Mouse (Mus musculus) testis, adult 10 weeks (tissue): Measurements from ENCODE around the gene Exosc7. TPM values are rescaled to one million over a fixed set of nuclear protein-coding genes. Genes with fewer than 3 reads are reported as not detected.

Source experiments
- polyA plus RNA-seq: library from polyadenylated mRNA; stranded (reverse); fragments of 350-450 nt; fragmentation: Illumina TruSeq; extraction: RNeasy Lipid Tissue Mini Kit (QIAGEN cat#74804); gene quantifications from one replicate; pipeline ENCODE4 v1.2.3, GENCODE M21; 2014; ENCODE audit warnings: low read depth, low replicate concordance

The Exosc7 gene
- polyA plus RNA-seq: 7.4 TPM

GRCm38 (mm10) chr9:123112805-123113521 is at the start of gene Exosc7, which contains the start of gene Zdhhc3:
Gene Exosc7 (plus strand): TSS chr9:123113215.
Gene Zdhhc3 (minus strand): TSS chr9:123113205.

GRCm38 (mm10) chr9:123150241-123151020 is 37.4 kb downstream of the Exosc7 start, which contains the start of gene Clec3b:
Gene Clec3b (plus strand): TSS chr9:123150946.

Other genes starting within 250 kb of the Exosc7 start
- gene Zfp445, start 247.2 kb upstream of the Exosc7 start, polyA plus RNA-seq: 74.9 TPM
- gene Zkscan7, start 227.5 kb upstream of the Exosc7 start, polyA plus RNA-seq: 42.2 TPM
- gene Zfp105, start 190.1 kb upstream of the Exosc7 start, polyA plus RNA-seq: 106 TPM
- gene 1110059G10Rik, start 162.2 kb upstream of the Exosc7 start, polyA plus RNA-seq: 27.7 TPM
- gene Kif15, start 162.2 kb upstream of the Exosc7 start, polyA plus RNA-seq: 134 TPM
- gene Tmem42, start 91.9 kb upstream of the Exosc7 start, polyA plus RNA-seq: 6.3 TPM
- gene Tgm4, start 78.5 kb upstream of the Exosc7 start, polyA plus RNA-seq: 0.78 TPM
- gene Zdhhc3, start within 50 bp of the Exosc7 start, polyA plus RNA-seq: 8.1 TPM
- not detected for gene Clec3b, start 37.7 kb downstream of the Exosc7 start, polyA plus RNA-seq
- 0.15 TPM for gene Cdcp1, start 102.8 kb downstream of the Exosc7 start, polyA plus RNA-seq
- not detected for gene Tmem158, start 147.5 kb downstream of the Exosc7 start, polyA plus RNA-seq